Mouse (Mus musculus) stomach, postnatal 0 days (tissue): ENCODE results near the gene Uaca.

Source experiments
- CTCF ChIP-seq: IDR thresholded peaks from 2 replicates; pipeline ENCODE4 v1.5.1; 2016; ENCODE audit warnings: antibody characterized with exemption, low read depth, mild to moderate bottlenecking, moderate library complexity
- EP300 ChIP-seq: optimal IDR thresholded peaks from 2 replicates; pipeline ENCODE3; 2016; ENCODE audit warnings: antibody characterized with exemption

GRCm38 (mm10) chr9:60829610-60830009 lies 35.3 kb downstream of the Uaca start:
- TF ChIP-seq CTCF (0 out of 2 replicates have a peak, but pooled peaks have one; percentile 4), EP300 (no peak)
